Mouse (Mus musculus) lung, embryonic 14.5 days (tissue): ENCODE results near the gene Lbhd1. TPM values are rescaled to one million over a fixed set of nuclear protein-coding genes. Genes with fewer than 3 reads are reported as not detected.
A peak's percentile ranks its signal among the peaks of the same experiment; 100 is the strongest.

Experiments used
- ATAC-seq: fragments of 200-750 bp; cut with Nextera tagmentation; 2 replicates; pipeline ENCODE4 v1.8.0; 2017; ENCODE audit warnings: mild to moderate bottlenecking, moderate TSS enrichment, moderate library complexity; ENCODE audit not compliant: insufficient read depth
- DNase-seq: peaks from one replicate; pipeline ENCODE4 v3.0.0-alpha.2; 2015
- H3K27ac ChIP-seq: fragments of 300-500 bp; sonication (generic); 2 replicates; pipeline ENCODE4 v1.5.1; 2014; ENCODE audit warnings: low read depth, mild to moderate bottlenecking, moderate library complexity
- H3K27me3 ChIP-seq: fragments of 300-500 bp; sonication (generic); 2 replicates; pipeline ENCODE4 v1.6.1; 2014; ENCODE audit warnings: low read length, control low read depth; ENCODE audit not compliant: insufficient read depth
- H3K36me3 ChIP-seq: fragments of 300-500 bp; sonication (generic); 2 replicates; pipeline ENCODE4 v1.6.1; 2014; ENCODE audit warnings: control low read depth; ENCODE audit not compliant: insufficient read depth
- H3K4me1 ChIP-seq: fragments of 300-500 bp; sonication (generic); 2 replicates; pipeline ENCODE4 v1.6.1; 2014; ENCODE audit warnings: antibody characterized with exemption, control low read depth; ENCODE audit not compliant: insufficient read depth
- H3K4me2 ChIP-seq: fragments of 300-500 bp; sonication (generic); 2 replicates; pipeline ENCODE4 v1.6.1; 2014; ENCODE audit warnings: mild to moderate bottlenecking
- H3K4me3 ChIP-seq: fragments of 300-500 bp; sonication (generic); 2 replicates; pipeline ENCODE4 v1.5.1; 2014; ENCODE audit warnings: low read depth, low read length
- H3K9ac ChIP-seq: fragments of 300-500 bp; sonication (generic); 2 replicates; pipeline ENCODE4 v1.6.1; 2014
- H3K9me3 ChIP-seq: fragments of 300-500 bp; sonication (generic); 2 replicates; pipeline ENCODE4 v1.6.1; 2016; ENCODE audit warnings: low read depth, low read length, control low read depth
- CTCF ChIP-seq: IDR thresholded peaks from 2 replicates; pipeline ENCODE4 v1.5.1; 2016; ENCODE audit warnings: antibody characterized with exemption, low read depth
- WGBS: fragments of 180-500 bp; shearing (Covaris S2); extraction: QIAGEN DNeasy Blood & Tissue Kit; methylation state at CpG from one replicate; pipeline ENCODE4 v1.1.7; 2014; 5-methylcytosine and 5-hydroxymethylcytosine counted together
- polyA plus RNA-seq: library from polyadenylated mRNA; unstranded; fragments of >200 nt; fragmentation: Nextera tagmentation; extraction: Ambion mirVana; gene quantifications from 2 replicates; pipeline ENCODE4 v1.2.1, GENCODE M21; 2014

Lbhd1 gene
- polyA plus RNA-seq, 1 experiment from 2014 or later: 72.1 TPM

DNA sequence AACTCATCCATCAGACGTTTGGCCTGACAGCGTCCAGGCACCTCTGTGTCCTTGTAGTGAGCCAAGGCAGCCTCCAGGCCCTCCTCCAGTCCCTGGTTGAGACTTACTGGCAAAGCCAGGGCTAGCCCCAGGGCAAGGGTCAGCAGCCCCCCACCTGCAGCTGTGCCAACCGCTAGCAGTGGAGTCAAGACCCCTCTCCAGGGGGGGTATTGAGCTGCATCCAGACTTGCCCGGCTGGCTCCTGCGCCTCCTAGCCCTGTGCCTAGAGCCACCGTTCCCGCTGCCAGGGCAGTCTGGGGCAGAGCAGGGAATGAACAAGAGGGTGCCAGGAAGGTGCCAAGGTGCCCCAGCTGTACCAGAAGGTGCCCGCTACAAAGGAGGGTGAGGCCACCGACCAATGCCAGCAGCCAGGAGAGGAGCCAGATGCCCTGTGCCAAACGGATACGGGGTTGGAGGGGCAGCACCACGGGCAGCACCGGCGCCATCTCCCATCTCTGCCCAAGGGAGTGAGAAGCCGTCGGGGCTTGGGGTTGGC, 45.2 kb downstream of the Lbhd1 start:
- peak overlapping the region; percentile 82 for H3K4me3 ChIP-seq
- H3K4me2 ChIP-seq: peak overlapping the region; percentile 82
- H3K27ac ChIP-seq: peak overlapping the region; percentile 82
- no peak for DNase-seq
- WGBS: 23% methylated on average over 16 of the region's 16 CpGs
- peaks cover 41% of the 10 kb centered on the region for H3K36me3 ChIP-seq
- no peaks in the 10 kb centered on the region for H3K9me3 ChIP-seq
- H3K27me3 ChIP-seq: no peaks in the 10 kb centered on the region
- peak; percentile 15; the same call in 1 of the 2 replicates for ATAC-seq
- TF ChIP-seq CTCF: no peak
- H3K9ac ChIP-seq: peak overlapping the region; percentile 79
- H3K4me1 ChIP-seq: no peaks in the 10 kb centered on the region

DNA sequence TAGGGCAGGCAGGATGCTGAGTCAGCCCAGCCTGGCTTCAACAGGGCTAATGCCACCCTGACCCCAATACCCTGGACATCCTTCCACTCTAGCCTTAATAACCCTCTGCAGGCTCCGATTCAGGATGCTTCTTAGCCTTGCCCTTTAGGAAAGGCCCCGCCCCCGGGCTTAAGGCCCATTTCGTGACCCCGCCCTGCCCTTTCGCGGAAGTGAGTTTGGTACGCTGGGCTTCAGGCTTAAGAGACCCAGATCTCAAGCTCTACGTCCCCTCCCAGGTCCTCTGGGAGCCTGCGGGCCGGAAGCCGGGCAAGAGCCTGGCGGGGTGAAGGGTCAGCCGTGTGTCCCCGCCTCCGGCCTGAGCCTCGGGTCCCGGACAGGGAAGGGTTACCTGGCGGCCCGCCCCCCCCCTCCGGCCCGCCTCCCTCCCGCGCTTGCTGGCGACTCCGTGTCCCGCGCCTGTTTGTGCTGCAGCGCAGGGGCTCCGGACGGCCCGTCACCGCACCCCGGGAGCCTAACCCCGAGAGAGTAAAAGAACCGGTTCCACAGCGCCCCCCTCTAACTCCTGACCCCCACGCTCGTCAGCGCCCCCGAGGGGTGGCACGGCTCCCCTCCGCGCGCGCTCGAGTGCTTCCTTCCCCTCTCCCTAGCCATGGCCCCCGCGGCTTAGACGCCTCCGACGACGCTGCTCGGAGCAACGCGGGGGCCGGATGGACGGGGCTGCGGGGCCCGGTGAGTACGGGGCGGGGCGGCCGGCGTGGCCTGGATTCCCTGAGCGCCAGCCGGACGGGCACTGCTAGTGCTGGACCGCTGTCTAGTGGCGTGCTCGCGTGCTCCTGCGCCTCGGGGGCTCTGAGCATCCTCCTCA, 45.9 kb downstream of the Lbhd1 start, which contains the start of the genes Rom1 and Eml3:
Gene Rom1 (minus strand): TSS at position 133 of the 865 bp plus-strand sequence.
Gene Eml3 (plus strand): TSS at position 329 of the 865 bp plus-strand sequence.
- H3K4me3 ChIP-seq: peak within 1 kb of the TSS; percentile 82

DNA sequence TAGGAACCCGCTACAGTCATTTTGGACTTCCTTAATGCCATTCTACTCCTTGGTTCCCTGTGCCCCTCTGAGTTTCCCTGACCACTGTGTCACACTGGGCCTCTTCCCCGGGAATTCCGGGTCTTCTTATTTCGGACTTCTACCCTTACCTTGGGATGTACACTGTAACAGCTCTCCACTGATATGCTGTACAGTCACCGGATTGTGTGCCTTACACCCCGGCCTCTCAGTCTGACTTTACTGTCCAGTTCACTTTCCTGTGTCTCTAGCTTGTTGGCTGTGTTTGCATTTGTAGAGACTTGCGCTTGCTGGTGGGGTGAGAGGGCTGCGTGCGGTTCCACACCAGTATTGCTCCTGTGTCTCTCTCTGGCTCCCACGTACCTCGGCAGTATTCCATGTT, 46.6 kb downstream of the Lbhd1 start:
- H3K4me1 ChIP-seq: no peaks in the 10 kb centered on the region
- peak overlapping the region; percentile 82 for H3K4me2 ChIP-seq
- H3K36me3 ChIP-seq: peaks cover 53% of the 10 kb centered on the region
- H3K4me3 ChIP-seq: peak overlapping the region; percentile 82
- WGBS: 3% methylated on average over 11 of the region's 11 CpGs
- H3K27me3 ChIP-seq: no peaks in the 10 kb centered on the region
- ATAC-seq (peak; percentile 28), DNase-seq (no peak)
- no peak for TF ChIP-seq CTCF
- H3K9ac ChIP-seq: peak overlapping the region; percentile 79
- no peaks in the 10 kb centered on the region for H3K9me3 ChIP-seq
- peak overlapping the region; percentile 82; the same call in 1 of the 2 replicates for H3K27ac ChIP-seq

More for the DNA sequence above, 45.9 kb downstream of the Lbhd1 start, which contains the start of the genes Rom1 and Eml3:
- H3K27me3 ChIP-seq: no peaks in the 10 kb centered on the region
- peak within 1 kb of the TSS; percentile 82 for H3K27ac ChIP-seq
- peak; percentile 84 for ATAC-seq
- H3K4me2 ChIP-seq: peak within 1 kb of the TSS; percentile 82
- TF ChIP-seq CTCF: peak; percentile 55
- WGBS: under 1% methylated on average over 72 of the region's 74 CpGs
- DNase-seq: peak; percentile 88
- peaks cover 48% of the 10 kb centered on the region for H3K36me3 ChIP-seq
- peak within 1 kb of the TSS; percentile 79 for H3K9ac ChIP-seq
- H3K9me3 ChIP-seq: no peaks in the 10 kb centered on the region
- H3K4me1 ChIP-seq: no peaks in the 10 kb centered on the region

DNA sequence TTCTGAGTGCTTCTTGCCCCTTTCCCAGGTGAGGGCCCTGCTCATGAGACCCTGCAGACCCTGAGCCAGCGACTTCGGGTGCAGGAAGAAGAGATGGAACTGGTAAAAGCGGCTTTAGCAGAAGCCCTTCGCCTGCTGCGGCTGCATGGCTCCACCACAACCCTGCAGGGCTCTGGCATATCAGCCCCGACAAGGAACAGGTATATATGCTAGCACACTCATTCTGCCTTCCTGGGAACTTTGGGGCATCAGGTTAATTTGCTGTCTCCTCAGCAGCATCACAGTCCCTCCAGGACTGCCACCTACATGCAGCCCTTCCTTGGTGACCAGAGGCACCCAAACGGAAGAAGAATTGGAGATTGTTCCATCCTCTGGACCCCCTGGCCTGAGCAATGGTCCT, 47.2 kb downstream of the Lbhd1 start:
- no peaks in the 10 kb centered on the region for H3K9me3 ChIP-seq
- H3K4me1 ChIP-seq: no peaks in the 10 kb centered on the region
- H3K9ac ChIP-seq: peak overlapping the region; percentile 79; the same call in 1 of the 2 replicates
- peak overlapping the region; percentile 82 for H3K4me2 ChIP-seq
- no peaks in the 10 kb centered on the region for H3K27me3 ChIP-seq
- peak overlapping the region; percentile 82 for H3K4me3 ChIP-seq
- 64% methylated on average over 7 of the region's 7 CpGs for WGBS
- H3K36me3 ChIP-seq: peaks cover 55% of the 10 kb centered on the region
- TF ChIP-seq CTCF: no peak
- no peak for ATAC-seq
- H3K27ac ChIP-seq: no peak overlapping the region
- DNase-seq: no peak

DNA sequence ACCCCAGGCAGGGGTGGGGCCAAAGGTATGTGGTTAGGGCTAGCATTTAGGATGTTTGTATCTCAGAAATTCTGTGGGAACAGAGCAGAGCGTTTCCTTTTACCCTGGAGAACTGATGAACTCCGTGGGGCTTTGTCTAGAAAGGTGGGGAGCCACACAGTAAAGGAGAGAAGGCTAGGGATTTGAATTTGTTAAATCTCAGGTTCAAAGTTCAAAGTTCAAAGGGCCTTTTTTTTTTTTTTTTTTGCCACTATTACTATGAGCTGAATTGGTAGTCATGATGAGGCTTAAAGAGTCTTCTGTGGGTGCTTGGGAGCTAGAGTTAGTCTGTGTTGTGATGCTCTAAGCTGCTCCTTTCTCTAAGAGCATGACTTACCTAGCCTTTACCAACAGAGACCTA, 53.2 kb downstream of the Lbhd1 start:
- ATAC-seq: no peak
- Histone ChIP-seq H3K4me2 (no peak overlapping the region), H3K36me3 (peaks cover 66% of the 10 kb centered on the region), H3K27ac (no peak overlapping the region), H3K9ac (no peak overlapping the region), H3K4me1 (no peaks in the 10 kb centered on the region), H3K9me3 (no peaks in the 10 kb centered on the region), H3K4me3 (no peak overlapping the region), H3K27me3 (no peaks in the 10 kb centered on the region)
- DNase-seq: no peak
- no peak for TF ChIP-seq CTCF
- WGBS: 80% methylated on average over 2 of the region's 2 CpGs

DNA sequence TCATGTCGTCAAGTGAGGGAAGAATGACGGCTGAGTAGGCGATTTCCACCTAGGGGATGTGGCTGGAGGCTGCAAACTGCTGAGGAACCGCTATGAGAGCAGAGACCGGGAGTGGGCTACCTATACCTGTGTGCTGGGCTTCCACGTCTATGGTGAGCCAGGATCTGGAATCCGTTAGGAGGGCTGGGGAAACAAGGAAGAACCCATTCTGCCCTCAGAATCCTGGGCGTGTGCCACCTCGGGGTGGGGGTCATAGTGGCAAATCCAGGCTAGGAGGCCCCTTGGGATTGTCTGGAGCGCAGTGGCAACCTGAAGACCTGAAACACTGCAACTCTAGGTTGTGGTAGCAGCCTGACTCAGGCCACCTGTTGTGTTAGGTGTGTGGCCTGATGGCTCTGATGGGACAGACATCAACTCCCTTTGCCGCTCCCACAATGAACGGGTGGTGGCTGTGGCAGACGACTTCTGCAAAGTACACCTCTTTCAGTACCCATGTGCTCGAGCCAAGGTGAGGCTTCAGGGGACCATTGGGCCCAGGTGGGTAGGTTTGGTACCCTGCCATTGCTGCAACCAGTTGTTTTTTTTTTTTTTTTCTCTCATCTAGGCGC, 57.1 kb downstream of the Lbhd1 start:
- Histone ChIP-seq H3K4me3 (no peak overlapping the region), H3K9me3 (no peaks in the 10 kb centered on the region), H3K4me1 (peaks cover 15% of the 10 kb centered on the region), H3K27me3 (no peaks in the 10 kb centered on the region), H3K4me2 (peak overlapping the region; percentile 82), H3K9ac (peak overlapping the region; percentile 58; the same call in 1 of the 2 replicates), H3K36me3 (peaks cover 60% of the 10 kb centered on the region), H3K27ac (no peak overlapping the region)
- no peak for TF ChIP-seq CTCF
- ATAC-seq: no peak
- no peak for DNase-seq
- 74% methylated on average over 15 of the region's 15 CpGs for WGBS
